Mouse (Mus musculus): Measurements from ENCODE around the gene Fcmr.
A peak's percentile ranks its signal among the peaks of the same experiment; 100 is the strongest.

Fcmr gene

GRCm38 (mm10) chr1:130865541-130866221, at the start of gene Fcmr:
Fcmr (plus strand) TSS chr1:130865669.
- no peak for DNase-seq (ENCODE audit: low read depth, low spot score)

- no peak for DNase-seq (ENCODE audit: low read depth, low spot score)
These were observed 45.7 kb upstream of the Fcmr start for GRCm38 (mm10) chr1:130819737-130820136.

GRCm38 (mm10) chr1:130820316-130821148, 44.9 kb upstream of the Fcmr start:
- no peak for DNase-seq (ENCODE audit: low read depth, low spot score)

- no peak for DNase-seq (ENCODE audit: low read depth, low spot score)
These were observed 44.4 kb upstream of the Fcmr start for GRCm38 (mm10) chr1:130821149-130821471.

- DNase-seq (ENCODE audit: low read depth, low spot score), result no peak
These were observed 43.4 kb upstream of the Fcmr start for GRCm38 (mm10) chr1:130821911-130822625.

GRCm38 (mm10) chr1:130826448-130826847, 39.0 kb upstream of the Fcmr start, which contains the start of gene Pigr:
Pigr (plus strand) TSS chr1:130826684.
- DNase-seq (ENCODE audit: low read depth, low spot score), result no peak

- DNase-seq (ENCODE audit: low read depth, low spot score), result no peak
These were observed 36.8 kb upstream of the Fcmr start for GRCm38 (mm10) chr1:130828656-130829055.

- DNase-seq (ENCODE audit: low read depth, low spot score), result no peak
These were observed 35.3 kb upstream of the Fcmr start for GRCm38 (mm10) chr1:130829906-130830830.

- no peak for DNase-seq (ENCODE audit: low read depth, low spot score)
These were observed 33.0 kb upstream of the Fcmr start for GRCm38 (mm10) chr1:130832230-130833149.

- DNase-seq (ENCODE audit: low read depth, low spot score), result no peak
These were observed 30.1 kb upstream of the Fcmr start for GRCm38 (mm10) chr1:130835161-130835936.

GRCm38 (mm10) chr1:130838288-130838687, 27.2 kb upstream of the Fcmr start:
- peak; percentile 39 for DNase-seq (ENCODE audit: low read depth, low spot score)

- no peak for DNase-seq (ENCODE audit: low read depth, low spot score)
These were observed 24.7 kb upstream of the Fcmr start for GRCm38 (mm10) chr1:130840599-130841379.

GRCm38 (mm10) chr1:130841621-130842020, 23.8 kb upstream of the Fcmr start:
- no peak for DNase-seq (ENCODE audit: low read depth, low spot score)

GRCm38 (mm10) chr1:130844516-130844915, 21.0 kb upstream of the Fcmr start:
- no peak for DNase-seq (ENCODE audit: low read depth, low spot score)

GRCm38 (mm10) chr1:130849530-130850214, 15.8 kb upstream of the Fcmr start:
- DNase-seq (ENCODE audit: low read depth, low spot score), result no peak

- DNase-seq (ENCODE audit: low read depth, low spot score), result no peak
These were observed 15.1 kb upstream of the Fcmr start for GRCm38 (mm10) chr1:130850405-130850804.

GRCm38 (mm10) chr1:130854819-130855218, 10.7 kb upstream of the Fcmr start:
- no peak for DNase-seq (ENCODE audit: low read depth, low spot score)

- no peak for DNase-seq (ENCODE audit: low read depth, low spot score)
These were observed 9.7 kb upstream of the Fcmr start for GRCm38 (mm10) chr1:130855723-130856122.

Data from 3T3-L1 (cell line).